Mouse (Mus musculus): ENCODE results near the gene Adgrf4. TPM values are rescaled to one million over a fixed set of nuclear protein-coding genes. Genes with fewer than 3 reads are reported as not detected.

The Adgrf4 gene
- not detected in 2 replicates for polyA plus RNA-seq (2012; ENCODE audit: insufficient read depth, insufficient read length, missing spikeins)

- TF ChIP-seq CTCF (IDR thresholded peaks at IDR 0.05; ENCODE audit: low read depth, low read length): no peak
- no peak for TF ChIP-seq POLR2A (IDR thresholded peaks at IDR 0.05; ENCODE audit: borderline replicate concordance, low read depth, low read length)
- H3K4me3 ChIP-seq (ENCODE audit: insufficient read depth, low read length): no peak within 1 kb of the TSS
- H3K27ac ChIP-seq (ENCODE audit: insufficient read depth, low read depth, low read length): no peak within 1 kb of the TSS
- H3K4me1 ChIP-seq (ENCODE audit: control insufficient read depth, insufficient read depth, low read length): no peaks in the 10 kb centered on the region
Measured at GRCm38 (mm10) chr17:42692136-42692535, at the start of gene Adgrf4. Gene Adgrf4 (minus strand): TSS chr17:42692284.

DNA sequence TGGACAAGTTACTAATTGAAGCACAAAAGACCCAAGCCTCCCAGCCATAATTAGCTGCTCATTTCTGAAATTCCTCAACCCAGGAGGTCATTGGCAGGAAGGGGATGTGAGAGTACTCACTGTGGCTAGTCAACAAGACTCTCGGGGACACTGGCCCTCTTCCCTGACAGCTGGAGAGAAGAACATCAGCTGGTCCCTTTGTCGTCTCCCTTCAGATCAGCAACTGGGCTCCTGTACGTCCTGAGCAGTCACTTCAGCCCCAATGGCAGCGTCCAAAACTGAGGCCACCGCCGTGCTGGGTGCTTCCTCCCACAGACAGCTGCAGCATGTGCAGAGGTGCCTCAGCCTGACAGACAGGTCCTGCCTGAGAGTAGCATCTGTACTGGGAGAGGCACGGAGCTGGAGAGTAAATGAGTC is 49.7 kb upstream of the Adgrf4 start, which contains the start of gene Adgrf2:
Adgrf2 (minus strand) TSS at position 379 of the 417 bp plus-strand sequence.
- TF ChIP-seq CTCF (IDR thresholded peaks at IDR 0.05; ENCODE audit: low read depth, low read length) (no peak), POLR2A (IDR thresholded peaks at IDR 0.05; ENCODE audit: borderline replicate concordance, low read depth, low read length) (no peak)
- Histone ChIP-seq H3K4me3 (ENCODE audit: insufficient read depth, low read length) (no peak within 1 kb of the TSS), H3K4me1 (ENCODE audit: control insufficient read depth, insufficient read depth, low read length) (no peaks in the 10 kb centered on the region), H3K27ac (ENCODE audit: insufficient read depth, low read depth, low read length) (no peak within 1 kb of the TSS)

DNA sequence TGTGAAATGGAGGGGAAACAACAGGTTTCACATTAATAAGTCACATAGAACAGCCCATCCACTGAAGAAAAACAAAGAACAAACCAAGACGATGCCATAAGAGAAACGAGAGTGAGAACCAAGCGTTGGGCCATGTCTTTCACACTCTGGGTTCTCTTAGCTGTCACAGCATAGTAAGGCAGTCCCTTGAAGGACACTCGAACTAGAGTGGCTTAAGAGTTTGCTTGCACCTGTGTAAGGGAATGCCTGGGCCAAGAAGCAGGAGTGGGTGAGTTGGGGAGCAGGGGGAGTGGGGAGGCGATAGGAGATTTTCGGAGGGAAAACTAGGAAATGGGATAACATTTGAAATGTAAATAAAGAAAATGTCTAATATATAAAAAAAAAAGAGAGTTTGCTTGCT is 46.7 kb upstream of the Adgrf4 start:
- Histone ChIP-seq H3K4me1 (ENCODE audit: control insufficient read depth, insufficient read depth, low read length) (no peaks in the 10 kb centered on the region), H3K4me3 (ENCODE audit: insufficient read depth, low read length) (no peak overlapping the region), H3K27ac (ENCODE audit: insufficient read depth, low read depth, low read length) (no peak overlapping the region)
- TF ChIP-seq POLR2A (IDR thresholded peaks at IDR 0.05; ENCODE audit: borderline replicate concordance, low read depth, low read length) (no peak), CTCF (IDR thresholded peaks at IDR 0.05; ENCODE audit: low read depth, low read length) (no peak)

DNA sequence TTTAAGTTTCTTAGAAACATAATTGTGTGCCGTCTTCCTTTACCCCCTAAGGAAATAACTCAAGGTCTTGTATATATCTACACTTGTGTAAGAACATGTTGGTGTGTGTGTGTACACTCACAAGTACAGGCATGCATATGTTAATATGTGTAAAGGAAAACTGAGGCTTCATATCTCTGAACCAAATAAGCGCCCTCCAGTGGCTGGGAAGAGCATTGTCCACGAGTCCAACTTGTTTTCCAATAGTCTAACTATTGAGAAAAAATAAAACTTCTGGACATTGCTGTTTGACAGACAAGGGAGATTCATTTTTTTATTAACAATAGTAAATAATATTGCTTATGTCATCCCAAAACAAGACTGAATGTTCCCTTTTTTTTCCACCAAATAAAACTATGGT is 25.1 kb upstream of the Adgrf4 start:
- Histone ChIP-seq H3K27ac (ENCODE audit: insufficient read depth, low read depth, low read length) (no peak overlapping the region), H3K4me3 (ENCODE audit: insufficient read depth, low read length) (no peak overlapping the region), H3K4me1 (ENCODE audit: control insufficient read depth, insufficient read depth, low read length) (no peaks in the 10 kb centered on the region)
- TF ChIP-seq POLR2A (IDR thresholded peaks at IDR 0.05; ENCODE audit: borderline replicate concordance, low read depth, low read length) (no peak), CTCF (IDR thresholded peaks at IDR 0.05; ENCODE audit: low read depth, low read length) (no peak)

DNA sequence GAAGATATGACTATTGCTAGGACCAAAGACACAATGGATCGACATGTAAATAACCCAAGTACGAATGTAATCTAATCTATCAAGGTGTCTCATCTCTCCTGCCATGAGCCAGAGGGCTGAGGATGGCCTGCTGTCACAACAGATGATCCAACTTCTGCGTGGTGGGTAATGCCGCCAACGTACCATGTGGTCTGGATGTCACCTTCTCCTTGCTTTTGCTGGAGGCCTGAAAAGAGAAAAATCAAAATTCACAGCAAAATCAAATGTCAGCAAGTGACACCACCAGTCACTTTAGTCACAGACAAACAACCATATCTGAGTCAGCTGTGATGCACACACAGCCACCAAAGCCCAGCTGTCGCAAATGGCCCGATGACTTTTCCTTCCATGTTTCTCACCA is 22.9 kb upstream of the Adgrf4 start:
- H3K4me1 ChIP-seq (ENCODE audit: control insufficient read depth, insufficient read depth, low read length): no peaks in the 10 kb centered on the region

DNA sequence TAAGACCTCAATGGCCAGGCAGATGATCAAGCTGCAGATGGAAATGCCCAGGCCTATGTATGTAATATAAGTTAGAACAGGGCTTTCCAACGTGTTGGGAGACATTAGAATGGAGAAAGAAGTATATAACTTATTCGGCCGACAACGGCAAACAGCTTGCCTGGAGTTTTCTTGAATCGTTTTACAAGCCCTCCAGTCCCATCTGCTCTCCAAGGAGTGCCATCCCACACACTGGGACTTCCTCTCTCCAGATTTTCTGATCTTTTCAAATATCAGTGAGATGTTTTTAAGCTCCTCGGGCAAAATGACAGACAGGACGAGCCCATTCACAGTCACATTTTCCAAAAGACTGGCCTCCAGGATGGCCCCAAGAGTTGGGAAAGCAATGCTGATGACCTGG is 18.6 kb upstream of the Adgrf4 start:
- H3K4me3 ChIP-seq (ENCODE audit: insufficient read depth, low read length): no peak overlapping the region
- no peak overlapping the region for H3K27ac ChIP-seq (ENCODE audit: insufficient read depth, low read depth, low read length)
- TF ChIP-seq POLR2A (IDR thresholded peaks at IDR 0.05; ENCODE audit: borderline replicate concordance, low read depth, low read length): no peak
- no peak for TF ChIP-seq CTCF (IDR thresholded peaks at IDR 0.05; ENCODE audit: low read depth, low read length)
- H3K4me1 ChIP-seq (ENCODE audit: control insufficient read depth, insufficient read depth, low read length): no peaks in the 10 kb centered on the region

More for the DNA sequence above, 22.9 kb upstream of the Adgrf4 start:
- TF ChIP-seq CTCF (IDR thresholded peaks at IDR 0.05; ENCODE audit: low read depth, low read length) (no peak), POLR2A (IDR thresholded peaks at IDR 0.05; ENCODE audit: borderline replicate concordance, low read depth, low read length) (no peak)
- no peak overlapping the region for H3K4me3 ChIP-seq (ENCODE audit: insufficient read depth, low read length)
- no peak overlapping the region for H3K27ac ChIP-seq (ENCODE audit: insufficient read depth, low read depth, low read length)

- Histone ChIP-seq H3K4me3 (ENCODE audit: insufficient read depth, low read length) (no peak overlapping the region), H3K27ac (ENCODE audit: insufficient read depth, low read depth, low read length) (no peak overlapping the region), H3K4me1 (ENCODE audit: control insufficient read depth, insufficient read depth, low read length) (no peaks in the 10 kb centered on the region)
- TF ChIP-seq POLR2A (IDR thresholded peaks at IDR 0.05; ENCODE audit: borderline replicate concordance, low read depth, low read length) (no peak), CTCF (IDR thresholded peaks at IDR 0.05; ENCODE audit: low read depth, low read length) (no peak)
Measured at GRCm38 (mm10) chr17:42705611-42706010, 13.5 kb upstream of the Adgrf4 start.

DNA sequence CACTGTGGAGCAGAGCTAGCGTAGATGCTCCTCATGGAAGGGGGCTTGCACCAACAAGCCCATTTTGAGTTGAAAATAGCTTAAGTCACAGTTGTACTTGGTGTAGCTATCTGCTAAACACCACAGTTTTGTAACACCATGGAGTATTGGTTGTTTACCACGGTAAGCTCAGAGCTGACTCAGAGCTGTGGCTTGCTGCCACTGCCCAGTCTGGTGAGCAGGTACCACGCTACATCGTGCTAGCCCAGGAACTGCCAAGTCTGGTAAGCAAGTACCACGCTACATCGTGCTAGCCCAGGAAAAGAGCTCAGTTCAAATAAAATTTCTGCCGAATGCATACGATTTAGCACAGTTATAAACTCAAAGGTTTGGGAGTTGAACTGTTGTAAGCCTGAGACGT is 10.1 kb upstream of the Adgrf4 start:
- TF ChIP-seq CTCF (IDR thresholded peaks at IDR 0.05; ENCODE audit: low read depth, low read length) (no peak), POLR2A (IDR thresholded peaks at IDR 0.05; ENCODE audit: borderline replicate concordance, low read depth, low read length) (no peak)
- no peaks in the 10 kb centered on the region for H3K4me1 ChIP-seq (ENCODE audit: control insufficient read depth, insufficient read depth, low read length)
- no peak overlapping the region for H3K27ac ChIP-seq (ENCODE audit: insufficient read depth, low read depth, low read length)
- no peak overlapping the region for H3K4me3 ChIP-seq (ENCODE audit: insufficient read depth, low read length)

GRCm38 (mm10) chr17:42694730-42695129 is 2.6 kb upstream of the Adgrf4 start:
- TF ChIP-seq CTCF (IDR thresholded peaks at IDR 0.05; ENCODE audit: low read depth, low read length): no peak
- TF ChIP-seq POLR2A (IDR thresholded peaks at IDR 0.05; ENCODE audit: borderline replicate concordance, low read depth, low read length): no peak
- Histone ChIP-seq H3K4me3 (ENCODE audit: insufficient read depth, low read length) (no peak overlapping the region), H3K27ac (ENCODE audit: insufficient read depth, low read depth, low read length) (no peak overlapping the region), H3K4me1 (ENCODE audit: control insufficient read depth, insufficient read depth, low read length) (no peaks in the 10 kb centered on the region)

DNA sequence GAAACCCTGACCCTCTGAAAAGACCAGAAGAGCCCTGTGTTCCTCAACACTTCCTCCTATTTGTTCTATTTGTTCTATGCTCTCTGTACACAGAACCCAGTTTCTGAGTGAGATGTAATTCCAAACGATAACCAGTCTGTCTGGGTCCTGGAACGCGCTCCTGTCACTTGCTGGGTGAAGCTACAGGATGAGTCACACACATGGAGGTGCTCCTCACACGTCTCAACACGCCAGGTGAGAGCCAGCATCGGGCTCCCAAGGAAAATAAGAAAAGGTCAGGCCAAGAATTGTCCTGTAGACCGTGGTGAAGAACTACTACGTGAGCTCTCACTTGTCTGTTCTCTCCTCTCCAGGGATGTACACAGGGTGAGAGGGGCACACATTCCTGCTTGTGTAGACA is 1.6 kb downstream of the Adgrf4 start:
- no peak overlapping the region for H3K4me3 ChIP-seq (ENCODE audit: insufficient read depth, low read length)
- no peaks in the 10 kb centered on the region for H3K4me1 ChIP-seq (ENCODE audit: control insufficient read depth, insufficient read depth, low read length)
- no peak overlapping the region for H3K27ac ChIP-seq (ENCODE audit: insufficient read depth, low read depth, low read length)
- TF ChIP-seq POLR2A (IDR thresholded peaks at IDR 0.05; ENCODE audit: borderline replicate concordance, low read depth, low read length): no peak
- TF ChIP-seq CTCF (IDR thresholded peaks at IDR 0.05; ENCODE audit: low read depth, low read length): no peak
